Mouse (Mus musculus): ENCODE results near the gene Itih5.

DNA sequence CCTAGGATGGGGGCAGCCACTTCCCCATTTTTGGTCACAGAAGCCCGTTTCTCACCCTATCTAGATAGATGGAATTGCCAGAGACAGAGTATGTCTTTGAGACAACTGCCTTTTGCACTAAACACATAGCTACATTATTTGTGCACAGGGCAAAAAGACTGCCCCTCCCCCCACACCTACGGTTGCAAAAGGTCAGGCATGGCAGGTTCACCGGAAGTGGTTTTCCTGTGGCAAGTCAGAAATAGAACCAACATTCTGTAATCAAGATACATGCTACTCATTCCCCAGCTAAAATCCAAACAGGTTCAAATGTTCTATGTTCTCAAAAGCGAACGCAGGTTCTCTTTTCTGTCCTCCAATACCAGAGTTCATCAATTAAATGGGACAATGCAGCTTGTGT is 781 bp upstream of the Itih5 start:
- TF ChIP-seq CTCF (IDR thresholded peaks at IDR 0.05; ENCODE audit: low read depth, low read length), result no peak
- no peak for TF ChIP-seq POLR2A (IDR thresholded peaks at IDR 0.05; ENCODE audit: extremely low read depth, insufficient read depth, low read length)
